Mouse (Mus musculus): ENCODE results near the gene Fgf11.
A peak's percentile ranks its signal among the peaks of the same experiment; 100 is the strongest.

Gene Fgf11

GRCm38 (mm10) chr11:69800138-69800391 lies 1.6 kb downstream of the Fgf11 start:
- H3K27me3 ChIP-seq (ENCODE audit: insufficient read depth, low read length), result peaks cover 81% of the 10 kb centered on the region
- no peaks in the 10 kb centered on the region for H3K36me3 ChIP-seq (ENCODE audit: insufficient read depth, low read length)
- no peak for TF ChIP-seq NANOG (IDR thresholded peaks at IDR 0.05; ENCODE audit: borderline replicate concordance, low read length)
- TF ChIP-seq CTCF (conservative IDR thresholded peaks at IDR 0.05; ENCODE audit: low read length), result no peak
- no peak for TF ChIP-seq POU5F1 (IDR thresholded peaks at IDR 0.05; ENCODE audit: borderline replicate concordance, low read length)
- peaks cover 68% of the 10 kb centered on the region for H3K4me1 ChIP-seq (replicated peaks; ENCODE audit: low read depth, low read length)
- H3K9me3 ChIP-seq (ENCODE audit: low read length), result no peaks in the 10 kb centered on the region
- peak overlapping the region; percentile 83 for H3K4me3 ChIP-seq (replicated peaks; ENCODE audit: low read length)

- no peaks in the 10 kb centered on the region for H3K36me3 ChIP-seq (ENCODE audit: insufficient read depth, low read length)
- TF ChIP-seq NANOG (IDR thresholded peaks at IDR 0.05; ENCODE audit: borderline replicate concordance, low read length) (no peak), POU5F1 (IDR thresholded peaks at IDR 0.05; ENCODE audit: borderline replicate concordance, low read length) (no peak), CTCF (conservative IDR thresholded peaks at IDR 0.05; ENCODE audit: low read length) (no peak)
- no peaks in the 10 kb centered on the region for H3K9me3 ChIP-seq (ENCODE audit: low read length)
Observed at GRCm38 (mm10) chr11:69799394-69800137, 2.1 kb downstream of the Fgf11 start.

GRCm38 (mm10) chr11:69797924-69798323 lies 3.7 kb downstream of the Fgf11 start:
- TF ChIP-seq POU5F1 (IDR thresholded peaks at IDR 0.05; ENCODE audit: borderline replicate concordance, low read length), result no peak
- no peak for TF ChIP-seq CTCF (conservative IDR thresholded peaks at IDR 0.05; ENCODE audit: low read length)
- TF ChIP-seq NANOG (IDR thresholded peaks at IDR 0.05; ENCODE audit: borderline replicate concordance, low read length), result no peak
- Histone ChIP-seq H3K4me3 (replicated peaks; ENCODE audit: low read length) (no peak overlapping the region), H3K36me3 (ENCODE audit: insufficient read depth, low read length) (no peaks in the 10 kb centered on the region), H3K9me3 (ENCODE audit: low read length) (no peaks in the 10 kb centered on the region), H3K4me1 (replicated peaks; ENCODE audit: low read depth, low read length) (peaks cover 65% of the 10 kb centered on the region), H3K27me3 (ENCODE audit: insufficient read depth, low read length) (peaks cover 69% of the 10 kb centered on the region)

More at GRCm38 (mm10) chr11:69799394-69800137, 2.1 kb downstream of the Fgf11 start:
- Histone ChIP-seq H3K4me1 (replicated peaks; ENCODE audit: low read depth, low read length) (peaks cover 67% of the 10 kb centered on the region), H3K4me3 (replicated peaks; ENCODE audit: low read length) (peak overlapping the region; percentile 83), H3K27me3 (ENCODE audit: insufficient read depth, low read length) (peaks cover 76% of the 10 kb centered on the region)

GRCm38 (mm10) chr11:69795983-69796435 lies 5.6 kb downstream of the Fgf11 start:
- no peak for TF ChIP-seq CTCF (conservative IDR thresholded peaks at IDR 0.05; ENCODE audit: low read length)
- peaks cover 65% of the 10 kb centered on the region for H3K27me3 ChIP-seq (ENCODE audit: insufficient read depth, low read length)
- H3K36me3 ChIP-seq (ENCODE audit: insufficient read depth, low read length), result no peaks in the 10 kb centered on the region
- peak overlapping the region; percentile 87 for H3K4me3 ChIP-seq (replicated peaks; ENCODE audit: low read length)
- no peaks in the 10 kb centered on the region for H3K9me3 ChIP-seq (ENCODE audit: low read length)
- peaks cover 49% of the 10 kb centered on the region for H3K4me1 ChIP-seq (replicated peaks; ENCODE audit: low read depth, low read length)

- no peaks in the 10 kb centered on the region for H3K9me3 ChIP-seq (ENCODE audit: low read length)
- peak within 1 kb of the TSS; percentile 87 for H3K4me3 ChIP-seq (replicated peaks; ENCODE audit: low read length)
- no peak for TF ChIP-seq POU5F1 (IDR thresholded peaks at IDR 0.05; ENCODE audit: borderline replicate concordance, low read length)
- TF ChIP-seq CTCF (conservative IDR thresholded peaks at IDR 0.05; ENCODE audit: low read length), result no peak
- no peak for TF ChIP-seq NANOG (IDR thresholded peaks at IDR 0.05; ENCODE audit: borderline replicate concordance, low read length)
- peaks cover 43% of the 10 kb centered on the region for H3K4me1 ChIP-seq (replicated peaks; ENCODE audit: low read depth, low read length)
- H3K27me3 ChIP-seq (ENCODE audit: insufficient read depth, low read length), result peaks cover 60% of the 10 kb centered on the region
- no peaks in the 10 kb centered on the region for H3K36me3 ChIP-seq (ENCODE audit: insufficient read depth, low read length)
Observed at GRCm38 (mm10) chr11:69795168-69795982, 6.3 kb downstream of the Fgf11 start, which contains the start of gene Chrnb1. Gene Chrnb1, minus strand, starts transcription at chr11:69795943.

GRCm38 (mm10) chr11:69793429-69793828 lies 8.2 kb downstream of the Fgf11 start:
- Histone ChIP-seq H3K4me1 (replicated peaks; ENCODE audit: low read depth, low read length) (peaks cover 40% of the 10 kb centered on the region), H3K36me3 (ENCODE audit: insufficient read depth, low read length) (no peaks in the 10 kb centered on the region), H3K9me3 (ENCODE audit: low read length) (no peaks in the 10 kb centered on the region), H3K4me3 (replicated peaks; ENCODE audit: low read length) (peak overlapping the region; percentile 13; the same call in 1 of the 2 replicates), H3K27me3 (ENCODE audit: insufficient read depth, low read length) (peaks cover 47% of the 10 kb centered on the region)
- no peak for TF ChIP-seq NANOG (IDR thresholded peaks at IDR 0.05; ENCODE audit: borderline replicate concordance, low read length)

GRCm38 (mm10) chr11:69791420-69791819 lies 10.2 kb downstream of the Fgf11 start:
- H3K27me3 ChIP-seq (ENCODE audit: insufficient read depth, low read length), result peaks cover 29% of the 10 kb centered on the region
- H3K4me1 ChIP-seq (replicated peaks; ENCODE audit: low read depth, low read length), result peaks cover 57% of the 10 kb centered on the region
- no peaks in the 10 kb centered on the region for H3K9me3 ChIP-seq (ENCODE audit: low read length)
- TF ChIP-seq NANOG (IDR thresholded peaks at IDR 0.05; ENCODE audit: borderline replicate concordance, low read length) (no peak), POU5F1 (IDR thresholded peaks at IDR 0.05; ENCODE audit: borderline replicate concordance, low read length) (no peak), CTCF (conservative IDR thresholded peaks at IDR 0.05; ENCODE audit: low read length) (no peak)
- H3K4me3 ChIP-seq (replicated peaks; ENCODE audit: low read length), result no peak overlapping the region
- H3K36me3 ChIP-seq (ENCODE audit: insufficient read depth, low read length), result no peaks in the 10 kb centered on the region

- Histone ChIP-seq H3K4me1 (replicated peaks; ENCODE audit: low read depth, low read length) (peaks cover 65% of the 10 kb centered on the region), H3K9me3 (ENCODE audit: low read length) (no peaks in the 10 kb centered on the region), H3K27me3 (ENCODE audit: insufficient read depth, low read length) (peaks cover 24% of the 10 kb centered on the region), H3K4me3 (replicated peaks; ENCODE audit: low read length) (no peak overlapping the region), H3K36me3 (ENCODE audit: insufficient read depth, low read length) (no peaks in the 10 kb centered on the region)
- no peak for TF ChIP-seq NANOG (IDR thresholded peaks at IDR 0.05; ENCODE audit: borderline replicate concordance, low read length)
- TF ChIP-seq CTCF (conservative IDR thresholded peaks at IDR 0.05; ENCODE audit: low read length), result no peak
- TF ChIP-seq POU5F1 (IDR thresholded peaks at IDR 0.05; ENCODE audit: borderline replicate concordance, low read length), result no peak
Observed at GRCm38 (mm10) chr11:69789431-69789830, 12.2 kb downstream of the Fgf11 start.

All from E14TG2a.4 (cell line).